Mouse (Mus musculus) kidney, adult 2 months (tissue): ENCODE measurements at regions not wholly inside any gene's neighbourhood (a gene's known extent, or its start where the extent isn't known, plus 50 kb on each side); places are given as distances from the start of the nearest gene placed in this dataset.

ENCODE experiments used
- CTCF ChIP-seq: fragments of 200-500 bp; conservative IDR thresholded peaks from 2 replicates; pipeline ENCODE4 v1.5.1; 2011; ENCODE audit warnings: low read depth, mild to moderate bottlenecking, control low read depth, low read length, moderate library complexity, mixed read lengths; ENCODE audit not compliant: insufficient read depth, insufficient read length
- POLR2A ChIP-seq: fragments of 200-500 bp; IDR thresholded peaks from one replicate; pipeline ENCODE4 v1.6.1; 2011; ENCODE audit warnings: low read depth, low read length, control low read depth

- TF ChIP-seq CTCF (no peak), POLR2A (no peak)
Measured at GRCm38 (mm10) chr14:76619038-76619409, 62.3 kb upstream of the Serp2 start.
